Mouse (Mus musculus): ENCODE data around the gene Myo18b. TPM values are rescaled to one million over a fixed set of nuclear protein-coding genes. Genes with fewer than 3 reads are reported as not detected.

Myo18b gene
- polyA plus RNA-seq, 1 experiment, result 0.37 TPM

GRCm38 (mm10) chr5:112696683-112697082 is 199.5 kb downstream of the Myo18b start:
- H3K36me3 ChIP-seq (ENCODE audit: control insufficient read depth, insufficient read depth, low read length), result no peaks in the 10 kb centered on the region
- 80% methylated on average over 4 of the region's 4 CpGs for WGBS
- no peaks in the 10 kb centered on the region for H3K4me1 ChIP-seq (ENCODE audit: control insufficient read depth, insufficient read depth, insufficient read length, low read length)
- H3K27ac ChIP-seq (ENCODE audit: insufficient read depth, low read depth, low read length), result no peak overlapping the region
- H3K4me3 ChIP-seq (ENCODE audit: low read depth, low read length), result no peak overlapping the region
- no peaks in the 10 kb centered on the region for H3K27me3 ChIP-seq (ENCODE audit: control insufficient read depth, insufficient read depth, low read length)
- no peak for TF ChIP-seq CTCF (IDR thresholded peaks at IDR 0.05; ENCODE audit: extremely low read depth, insufficient read length, insufficient replicate concordance, low read depth, low read length)
- TF ChIP-seq POLR2A (IDR thresholded peaks at IDR 0.05; ENCODE audit: low read depth, low read length), result no peak

- H3K4me3 ChIP-seq (ENCODE audit: low read depth, low read length), result no peak overlapping the region
- no peaks in the 10 kb centered on the region for H3K36me3 ChIP-seq (ENCODE audit: control insufficient read depth, insufficient read depth, low read length)
- TF ChIP-seq CTCF (IDR thresholded peaks at IDR 0.05; ENCODE audit: extremely low read depth, insufficient read length, insufficient replicate concordance, low read depth, low read length), result no peak
- no peak for TF ChIP-seq POLR2A (IDR thresholded peaks at IDR 0.05; ENCODE audit: low read depth, low read length)
- no peaks in the 10 kb centered on the region for H3K27me3 ChIP-seq (ENCODE audit: control insufficient read depth, insufficient read depth, low read length)
- no peak overlapping the region for H3K27ac ChIP-seq (ENCODE audit: insufficient read depth, low read depth, low read length)
- WGBS, result 65% methylated on average over 7 of the region's 7 CpGs
- no peaks in the 10 kb centered on the region for H3K4me1 ChIP-seq (ENCODE audit: control insufficient read depth, insufficient read depth, insufficient read length, low read length)
These were observed 200.9 kb downstream of the Myo18b start for GRCm38 (mm10) chr5:112695254-112695711.

GRCm38 (mm10) chr5:112693286-112693849 is 202.8 kb downstream of the Myo18b start:
- TF ChIP-seq CTCF (IDR thresholded peaks at IDR 0.05; ENCODE audit: extremely low read depth, insufficient read length, insufficient replicate concordance, low read depth, low read length) (no peak), POLR2A (IDR thresholded peaks at IDR 0.05; ENCODE audit: low read depth, low read length) (no peak)
- Histone ChIP-seq H3K4me1 (ENCODE audit: control insufficient read depth, insufficient read depth, insufficient read length, low read length) (no peaks in the 10 kb centered on the region), H3K27ac (ENCODE audit: insufficient read depth, low read depth, low read length) (no peak overlapping the region), H3K36me3 (ENCODE audit: control insufficient read depth, insufficient read depth, low read length) (no peaks in the 10 kb centered on the region), H3K27me3 (ENCODE audit: control insufficient read depth, insufficient read depth, low read length) (no peaks in the 10 kb centered on the region), H3K4me3 (ENCODE audit: low read depth, low read length) (no peak overlapping the region)
- WGBS, result 73% methylated on average over 18 of the region's 18 CpGs

GRCm38 (mm10) chr5:112687100-112687818 is 208.9 kb downstream of the Myo18b start:
- 69% methylated on average over 4 of the region's 4 CpGs for WGBS
- H3K27me3 ChIP-seq (ENCODE audit: control insufficient read depth, insufficient read depth, low read length), result no peaks in the 10 kb centered on the region
- no peaks in the 10 kb centered on the region for H3K4me1 ChIP-seq (ENCODE audit: control insufficient read depth, insufficient read depth, insufficient read length, low read length)
- no peak overlapping the region for H3K4me3 ChIP-seq (ENCODE audit: low read depth, low read length)
- no peaks in the 10 kb centered on the region for H3K36me3 ChIP-seq (ENCODE audit: control insufficient read depth, insufficient read depth, low read length)
- H3K27ac ChIP-seq (ENCODE audit: insufficient read depth, low read depth, low read length), result no peak overlapping the region
- TF ChIP-seq CTCF (IDR thresholded peaks at IDR 0.05; ENCODE audit: extremely low read depth, insufficient read length, insufficient replicate concordance, low read depth, low read length) (no peak), POLR2A (IDR thresholded peaks at IDR 0.05; ENCODE audit: low read depth, low read length) (no peak)

GRCm38 (mm10) chr5:112686309-112687099 is 209.7 kb downstream of the Myo18b start:
- 79% methylated on average over 14 of the region's 14 CpGs for WGBS
- H3K4me3 ChIP-seq (ENCODE audit: low read depth, low read length), result no peak overlapping the region

GRCm38 (mm10) chr5:112679251-112679650 is 216.9 kb downstream of the Myo18b start:
- 83% methylated on average over 2 of the region's 2 CpGs for WGBS
- Histone ChIP-seq H3K27me3 (ENCODE audit: control insufficient read depth, insufficient read depth, low read length) (no peaks in the 10 kb centered on the region), H3K36me3 (ENCODE audit: control insufficient read depth, insufficient read depth, low read length) (no peaks in the 10 kb centered on the region), H3K4me3 (ENCODE audit: low read depth, low read length) (no peak overlapping the region), H3K4me1 (ENCODE audit: control insufficient read depth, insufficient read depth, insufficient read length, low read length) (no peaks in the 10 kb centered on the region), H3K27ac (ENCODE audit: insufficient read depth, low read depth, low read length) (no peak overlapping the region)
- TF ChIP-seq CTCF (IDR thresholded peaks at IDR 0.05; ENCODE audit: extremely low read depth, insufficient read length, insufficient replicate concordance, low read depth, low read length), result no peak
- no peak for TF ChIP-seq POLR2A (IDR thresholded peaks at IDR 0.05; ENCODE audit: low read depth, low read length)

More at GRCm38 (mm10) chr5:112686309-112687099, 209.7 kb downstream of the Myo18b start:
- Histone ChIP-seq H3K4me1 (ENCODE audit: control insufficient read depth, insufficient read depth, insufficient read length, low read length) (no peaks in the 10 kb centered on the region), H3K36me3 (ENCODE audit: control insufficient read depth, insufficient read depth, low read length) (no peaks in the 10 kb centered on the region), H3K27me3 (ENCODE audit: control insufficient read depth, insufficient read depth, low read length) (no peaks in the 10 kb centered on the region), H3K27ac (ENCODE audit: insufficient read depth, low read depth, low read length) (no peak overlapping the region)
- no peak for TF ChIP-seq POLR2A (IDR thresholded peaks at IDR 0.05; ENCODE audit: low read depth, low read length)
- no peak for TF ChIP-seq CTCF (IDR thresholded peaks at IDR 0.05; ENCODE audit: extremely low read depth, insufficient read length, insufficient replicate concordance, low read depth, low read length)

GRCm38 (mm10) chr5:112678153-112678552 is 218.0 kb downstream of the Myo18b start:
- Histone ChIP-seq H3K36me3 (ENCODE audit: control insufficient read depth, insufficient read depth, low read length) (no peaks in the 10 kb centered on the region), H3K4me1 (ENCODE audit: control insufficient read depth, insufficient read depth, insufficient read length, low read length) (no peaks in the 10 kb centered on the region; the same call in 1 of the 2 replicates), H3K4me3 (ENCODE audit: low read depth, low read length) (no peak overlapping the region), H3K27ac (ENCODE audit: insufficient read depth, low read depth, low read length) (no peak overlapping the region), H3K27me3 (ENCODE audit: control insufficient read depth, insufficient read depth, low read length) (no peaks in the 10 kb centered on the region)
- WGBS, result 55% methylated on average over 4 of the region's 4 CpGs
- TF ChIP-seq CTCF (IDR thresholded peaks at IDR 0.05; ENCODE audit: extremely low read depth, insufficient read length, insufficient replicate concordance, low read depth, low read length) (no peak), POLR2A (IDR thresholded peaks at IDR 0.05; ENCODE audit: low read depth, low read length) (no peak)
